ENCODE assay signal across 9 mouse cellular contexts in genomic region chr2:101159276-101159675, GRCm38 (mm10).
A peak's percentile ranks its signal among the peaks of the same experiment; 100 is the strongest.
DNase-seq lines count a peak whose midpoint lies in the region; ATAC-seq and TF ChIP-seq lines count a peak whose summit lies in the region.
"Had no signal": no experiment of that assay in that cellular context is flagged by ENCODE, and none has a peak within 500 bp of the region (broad histone marks: within the 10 kb centered on the region; RNA-seq: fewer than 3 reads in every experiment).

No protein-coding gene starts in this region.

- 9% methylated on average over 4 of the region's 4 CpGs for WGBS in kidney, adult 2 months
- WGBS in kidney, embryonic 16.5 days = 20% methylated on average over 4 of the region's 4 CpGs

- ATAC-seq in CD4-positive, CD25-positive, alpha-beta regulatory T cell, adult 4 months = no peak
- no peak for ATAC-seq in kidney, embryonic 16.5 days (ENCODE audit: low FRiP score, low TSS enrichment)
- peak; percentile 58 for ATAC-seq in megakaryocyte progenitor cell, adult 5-6 weeks (replicated peaks; ENCODE audit: poor library complexity)

- no peaks in the 10 kb centered on the region for H3K4me1 ChIP-seq in kidney, adult 2 months (ENCODE audit: control insufficient read depth, insufficient read depth, low read length)
- H3K4me1 ChIP-seq in kidney, embryonic 16.5 days (ENCODE audit: insufficient read depth, low read length) = no peaks in the 10 kb centered on the region
- H3K4me1 ChIP-seq: embryonic facial prominence, embryonic 13.5 days had no signal

- no peak overlapping the region for H3K9ac ChIP-seq in kidney, embryonic 16.5 days (replicated peaks; ENCODE audit: low read length)
- H3K9ac ChIP-seq: embryonic facial prominence, embryonic 13.5 days had no signal

- no peak overlapping the region for H3K4me3 ChIP-seq in kidney, adult 2 months (ENCODE audit: insufficient read depth, low read depth, low read length)
- no peak overlapping the region for H3K4me3 ChIP-seq in kidney, embryonic 16.5 days (ENCODE audit: low read length)
- H3K4me3 ChIP-seq: embryonic facial prominence, embryonic 13.5 days had no signal

- no peaks in the 10 kb centered on the region for H3K36me3 ChIP-seq in kidney, adult 2 months (ENCODE audit: control insufficient read depth, insufficient read depth, low read length)
- no peaks in the 10 kb centered on the region for H3K36me3 ChIP-seq in kidney, embryonic 16.5 days (ENCODE audit: insufficient read depth, low read length)
- H3K36me3 ChIP-seq: embryonic facial prominence, embryonic 13.5 days had no signal

- H3K9me3 ChIP-seq in kidney, embryonic 16.5 days (ENCODE audit: low read length) = no peaks in the 10 kb centered on the region
- H3K9me3 ChIP-seq: embryonic facial prominence, embryonic 13.5 days had no signal

- TF ChIP-seq CTCF in kidney, adult 2 months (conservative IDR thresholded peaks at IDR 0.05; ENCODE audit: insufficient read depth, insufficient read length, low read depth, low read length) = no peak

- peak; percentile 1 for DNase-seq in CD4-positive, CD25-positive, alpha-beta regulatory T cell, adult 2 months (ENCODE audit: low read depth, low spot score)
- peak; percentile 46 for DNase-seq in kidney, adult 2 months
- peak; percentile 29 for DNase-seq in A20 (ENCODE audit: low read depth, low spot score)
- DNase-seq in embryo, embryonic 11.5 days (ENCODE audit: low read depth, low spot score) = peak; percentile 29
- DNase-seq in ovary, postnatal 10 days (ENCODE audit: low spot score) = no peak

- no peaks in the 10 kb centered on the region for H3K27me3 ChIP-seq in kidney, adult 2 months (replicated peaks; ENCODE audit: control insufficient read depth, insufficient read depth, low read length)
- H3K27me3 ChIP-seq in kidney, embryonic 16.5 days (ENCODE audit: insufficient read depth, low read length) = no peaks in the 10 kb centered on the region
- H3K27me3 ChIP-seq: embryonic facial prominence, embryonic 13.5 days had no signal

- no peak overlapping the region for H3K27ac ChIP-seq in kidney, adult 2 months (ENCODE audit: insufficient read depth, low read depth, low read length)
- H3K27ac ChIP-seq in kidney, embryonic 16.5 days (ENCODE audit: low read length) = no peak overlapping the region
- H3K27ac ChIP-seq: embryonic facial prominence, embryonic 13.5 days had no signal

- no peak overlapping the region for H3K4me2 ChIP-seq in kidney, embryonic 16.5 days (replicated peaks; ENCODE audit: low read depth, low read length)
- H3K4me2 ChIP-seq: embryonic facial prominence, embryonic 13.5 days had no signal

- TF ChIP-seq POLR2A in kidney, adult 2 months (IDR thresholded peaks at IDR 0.05; ENCODE audit: low read depth, low read length) = no peak
